10 mouse cellular contexts compared by ENCODE assay signal in the genomic region with DNA sequence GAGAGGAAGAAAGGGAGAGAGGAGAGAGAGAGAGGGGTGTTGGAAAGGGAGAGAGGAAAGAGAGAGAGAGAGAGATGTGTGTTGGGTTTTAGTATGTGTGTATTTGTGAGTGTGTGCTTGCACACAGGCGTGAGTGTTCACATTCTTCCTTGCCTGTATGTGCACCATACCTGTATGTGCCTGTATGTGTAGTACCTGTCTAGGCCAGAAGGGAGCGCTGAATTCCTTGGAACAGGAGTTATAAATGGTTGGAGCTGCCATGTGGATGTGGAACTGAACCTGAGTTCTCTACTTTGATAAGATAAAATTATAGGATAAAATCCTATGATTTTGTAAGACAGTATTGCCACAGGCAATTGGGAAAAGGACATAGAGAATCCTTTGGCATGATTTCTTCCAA.
DNase-seq lines count a peak whose midpoint lies in the region; ATAC-seq and TF ChIP-seq lines count a peak whose summit lies in the region.
"Had no signal": no experiment of that assay in that cellular context is flagged by ENCODE, and none has a peak within 500 bp of the region (broad histone marks: within the 10 kb centered on the region; RNA-seq: fewer than 3 reads in every experiment).

No protein-coding gene starts in this region.

- TF ChIP-seq CTCF in hindbrain, postnatal 0 days (IDR thresholded peaks at IDR 0.05; ENCODE audit: low read depth) = peak; percentile 50
- TF ChIP-seq CTCF in MEL (IDR thresholded peaks at IDR 0.05 in 2 of 3, conservative IDR thresholded peaks at IDR 0.05 in 1 of 3; ENCODE audit: control insufficient read depth in 1 of 3, insufficient read depth in 1 of 3, low read depth in 2 of 3, low read length in 3 of 3, poor library complexity in 1 of 3, severe bottlenecking in 1 of 3) = peak; percentile 8 to 38 (median 29); a peak in 3 of 6 replicates

- no peak overlapping the region for H3K4me2 ChIP-seq in hindbrain, postnatal 0 days (ENCODE audit: low read depth, low read length)
- H3K4me2 ChIP-seq in hindbrain, embryonic 14.5 days (replicated peaks) = no peak overlapping the region
- no peak overlapping the region for H3K4me2 ChIP-seq in midbrain, embryonic 14.5 days (ENCODE audit: low read length)
- H3K4me2 ChIP-seq in midbrain, embryonic 13.5 days (replicated peaks) = no peak overlapping the region
- H3K4me2 ChIP-seq: embryonic facial prominence, embryonic 12.5 days; heart, embryonic 13.5 days; kidney, embryonic 15.5 days had no signal

- no peaks in the 10 kb centered on the region for H3K4me1 ChIP-seq in hindbrain, postnatal 0 days (ENCODE audit: insufficient read depth, low read length)
- H3K4me1 ChIP-seq in hindbrain, embryonic 14.5 days (replicated peaks; ENCODE audit: control insufficient read depth, insufficient read depth, low read length) = no peaks in the 10 kb centered on the region
- H3K4me1 ChIP-seq in midbrain, embryonic 14.5 days (ENCODE audit: control insufficient read depth, insufficient read depth, low read length) = no peaks in the 10 kb centered on the region
- no peaks in the 10 kb centered on the region for H3K4me1 ChIP-seq in midbrain, embryonic 13.5 days (replicated peaks)
- no peaks in the 10 kb centered on the region for H3K4me1 ChIP-seq in MEL (ENCODE audit: control insufficient read depth in 1 of 2, insufficient read depth in 2 of 2, low read length in 2 of 2)
- H3K4me1 ChIP-seq: embryonic facial prominence, embryonic 12.5 days; heart, embryonic 13.5 days; kidney, embryonic 15.5 days had no signal

- TF ChIP-seq POLR2A in MEL (IDR thresholded peaks at IDR 0.05; ENCODE audit: control insufficient read depth in 1 of 2, insufficient read depth in 1 of 2, low read depth in 1 of 2, low read length in 2 of 2, poor library complexity in 1 of 2) = no peak

- H3K79me2 ChIP-seq in MEL (ENCODE audit: control insufficient read depth, insufficient read depth, low read length, poor library complexity) = no peaks in the 10 kb centered on the region

- ATAC-seq in hindbrain, postnatal 0 days = no peak
- no peak for ATAC-seq in hindbrain, embryonic 14.5 days (ENCODE audit: low FRiP score)
- ATAC-seq in midbrain, embryonic 14.5 days (ENCODE audit: low FRiP score, low TSS enrichment) = no peak
- ATAC-seq in midbrain, embryonic 13.5 days = no peak

- no peaks in the 10 kb centered on the region for H3K9me3 ChIP-seq in hindbrain, postnatal 0 days (ENCODE audit: low read length)
- peaks cover 3% of the 10 kb centered on the region; the same call in 1 of the 2 replicates for H3K9me3 ChIP-seq in hindbrain, embryonic 14.5 days (ENCODE audit: control insufficient read depth, low read length)
- no peaks in the 10 kb centered on the region for H3K9me3 ChIP-seq in midbrain, embryonic 14.5 days (ENCODE audit: control insufficient read depth, low read length)
- H3K9me3 ChIP-seq in midbrain, embryonic 13.5 days = no peaks in the 10 kb centered on the region
- no peaks in the 10 kb centered on the region for H3K9me3 ChIP-seq in MEL (replicated peaks; ENCODE audit: insufficient read depth, low read length)
- H3K9me3 ChIP-seq: embryonic facial prominence, embryonic 12.5 days; kidney, embryonic 15.5 days had no signal

- 60% methylated on average over 2 of the region's 2 CpGs for WGBS in hindbrain, postnatal 0 days
- WGBS in hindbrain, embryonic 14.5 days = 43% methylated on average over 2 of the region's 2 CpGs
- 49% methylated on average over 2 of the region's 2 CpGs for WGBS in midbrain, embryonic 14.5 days
- WGBS in midbrain, embryonic 13.5 days = 36% methylated on average over 2 of the region's 2 CpGs

- TF ChIP-seq RAD21 in MEL (IDR thresholded peaks at IDR 0.05; ENCODE audit: low read depth, low read length) = peak; percentile 36

- no peak for TF ChIP-seq EP300 in MEL (IDR thresholded peaks at IDR 0.05; ENCODE audit: low read depth in 1 of 2, low read length in 2 of 2)

- no peak for DNase-seq in hindbrain, postnatal 0 days (ENCODE audit: low spot score)
- no peak for DNase-seq in hindbrain, embryonic 14.5 days (ENCODE audit: low spot score)
- peak; percentile 31 for DNase-seq in midbrain, embryonic 14.5 days
- DNase-seq in MEL (ENCODE audit: low read depth, low spot score) = peak; percentile 18
- peak; percentile 30 for DNase-seq in induced T-regulatory cell, adult 2 months (ENCODE audit: low read depth)
- no peak for DNase-seq in Muller cell, postnatal 12 days (ENCODE audit: inconsistent ontology term)

- H3K27ac ChIP-seq in hindbrain, postnatal 0 days = no peak overlapping the region
- no peak overlapping the region for H3K27ac ChIP-seq in hindbrain, embryonic 14.5 days
- H3K27ac ChIP-seq in midbrain, embryonic 14.5 days (replicated peaks; ENCODE audit: low read depth, low read length) = no peak overlapping the region
- no peak overlapping the region for H3K27ac ChIP-seq in midbrain, embryonic 13.5 days
- H3K27ac ChIP-seq in MEL (ENCODE audit: control insufficient read depth, low read depth, low read length) = no peak overlapping the region
- H3K27ac ChIP-seq: embryonic facial prominence, embryonic 12.5 days; heart, embryonic 13.5 days; kidney, embryonic 15.5 days had no signal

- H3K27me3 ChIP-seq in hindbrain, postnatal 0 days (ENCODE audit: insufficient read depth, low read length) = no peaks in the 10 kb centered on the region
- no peaks in the 10 kb centered on the region for H3K27me3 ChIP-seq in hindbrain, embryonic 14.5 days (ENCODE audit: control insufficient read depth, insufficient read depth, low read length)
- H3K27me3 ChIP-seq in midbrain, embryonic 14.5 days (ENCODE audit: control insufficient read depth, insufficient read depth, low read length) = no peaks in the 10 kb centered on the region
- no peaks in the 10 kb centered on the region for H3K27me3 ChIP-seq in midbrain, embryonic 13.5 days
- H3K27me3 ChIP-seq in MEL (ENCODE audit: control insufficient read depth in 1 of 2, insufficient read depth in 2 of 2, low read length in 2 of 2) = no peaks in the 10 kb centered on the region
- H3K27me3 ChIP-seq: embryonic facial prominence, embryonic 12.5 days; heart, embryonic 13.5 days; kidney, embryonic 15.5 days had no signal

- no peaks in the 10 kb centered on the region for H3K36me3 ChIP-seq in hindbrain, postnatal 0 days (ENCODE audit: insufficient read depth, low read length)
- no peaks in the 10 kb centered on the region for H3K36me3 ChIP-seq in hindbrain, embryonic 14.5 days (replicated peaks; ENCODE audit: control insufficient read depth, insufficient read depth)
- H3K36me3 ChIP-seq in midbrain, embryonic 14.5 days (ENCODE audit: control insufficient read depth, insufficient read depth, low read length) = no peaks in the 10 kb centered on the region
- H3K36me3 ChIP-seq in midbrain, embryonic 13.5 days = no peaks in the 10 kb centered on the region
- no peaks in the 10 kb centered on the region for H3K36me3 ChIP-seq in MEL (ENCODE audit: control insufficient read depth in 1 of 2, insufficient read depth in 2 of 2, low read length in 2 of 2)
- H3K36me3 ChIP-seq: embryonic facial prominence, embryonic 12.5 days; heart, embryonic 13.5 days; kidney, embryonic 15.5 days had no signal

- no peak overlapping the region for H3K4me3 ChIP-seq in hindbrain, postnatal 0 days (ENCODE audit: low read length)
- no peak overlapping the region for H3K4me3 ChIP-seq in hindbrain, embryonic 14.5 days (replicated peaks; ENCODE audit: low read length)
- H3K4me3 ChIP-seq in midbrain, embryonic 14.5 days (replicated peaks; ENCODE audit: low read depth, low read length) = no peak overlapping the region
- H3K4me3 ChIP-seq in midbrain, embryonic 13.5 days (replicated peaks) = no peak overlapping the region
- no peak overlapping the region for H3K4me3 ChIP-seq in MEL (ENCODE audit: control insufficient read depth in 1 of 2, insufficient read depth in 1 of 2, low read depth in 2 of 2, low read length in 2 of 2)
- H3K4me3 ChIP-seq: embryonic facial prominence, embryonic 12.5 days; heart, embryonic 13.5 days; kidney, embryonic 15.5 days had no signal

- no peak overlapping the region for H3K9ac ChIP-seq in hindbrain, postnatal 0 days (replicated peaks; ENCODE audit: low read length)
- H3K9ac ChIP-seq in hindbrain, embryonic 14.5 days = no peak overlapping the region
- H3K9ac ChIP-seq in midbrain, embryonic 14.5 days (replicated peaks; ENCODE audit: low read length) = no peak overlapping the region
- H3K9ac ChIP-seq in midbrain, embryonic 13.5 days (replicated peaks) = no peak overlapping the region
- H3K9ac ChIP-seq in MEL (ENCODE audit: control insufficient read depth, low read depth, low read length, poor library complexity, severe bottlenecking) = no peak overlapping the region
- H3K9ac ChIP-seq: embryonic facial prominence, embryonic 12.5 days; heart, embryonic 13.5 days; kidney, embryonic 15.5 days had no signal

TF ChIP-seq in MEL, 35 proteins besides CTCF, POLR2A, EP300 and RAD21:
- TF ChIP-seq SMC3 (IDR thresholded peaks at IDR 0.05; ENCODE audit: low read depth, low read length) = peak; percentile 31; the same call in 1 of the 2 replicates
- no peak for TF ChIP-seq MEF2A (IDR thresholded peaks at IDR 0.05; ENCODE audit: extremely low read depth, insufficient replicate concordance, low read depth, low read length, poor library complexity, severe bottlenecking)
TF ChIP-seq in MEL: peak in this region for 1.

Comparison
In these comparisons a context has a peak if more than half of its experiments do, and no peak if none do; other contexts are left out.
1. DNase-seq: peak in midbrain, embryonic 14.5 days (single experiment), MEL (single experiment) and induced T-regulatory cell, adult 2 months (single experiment); none in hindbrain, postnatal 0 days (single experiment), hindbrain, embryonic 14.5 days (single experiment) and Muller cell, postnatal 12 days (single experiment).